Mouse (Mus musculus): ENCODE measurements around the gene Mapk1ip1.
A peak's percentile ranks its signal among the peaks of the same experiment; 100 is the strongest.

The Mapk1ip1 gene

DNA sequence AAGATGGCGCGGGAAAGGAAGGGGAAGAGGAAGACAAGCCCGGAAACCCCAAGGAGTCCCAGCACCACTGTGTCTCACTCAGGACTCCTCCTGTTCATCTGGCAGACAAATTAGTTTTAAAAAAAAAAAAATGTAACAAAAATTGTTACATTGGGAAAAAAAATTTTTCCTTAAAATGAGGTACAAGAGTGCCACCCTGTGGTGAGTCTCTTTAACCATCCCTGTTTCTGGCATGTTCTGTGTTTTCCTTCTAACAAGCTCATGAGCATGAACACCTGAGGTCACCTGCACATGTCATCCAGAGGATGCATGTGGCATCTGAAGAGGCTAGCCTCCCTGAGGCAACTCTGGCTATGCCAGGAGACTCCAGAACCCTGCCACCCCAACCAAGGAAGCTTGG is 11.0 kb downstream of the Mapk1ip1 start:
- no peak for DNase-seq (ENCODE audit: low spot score)

DNA sequence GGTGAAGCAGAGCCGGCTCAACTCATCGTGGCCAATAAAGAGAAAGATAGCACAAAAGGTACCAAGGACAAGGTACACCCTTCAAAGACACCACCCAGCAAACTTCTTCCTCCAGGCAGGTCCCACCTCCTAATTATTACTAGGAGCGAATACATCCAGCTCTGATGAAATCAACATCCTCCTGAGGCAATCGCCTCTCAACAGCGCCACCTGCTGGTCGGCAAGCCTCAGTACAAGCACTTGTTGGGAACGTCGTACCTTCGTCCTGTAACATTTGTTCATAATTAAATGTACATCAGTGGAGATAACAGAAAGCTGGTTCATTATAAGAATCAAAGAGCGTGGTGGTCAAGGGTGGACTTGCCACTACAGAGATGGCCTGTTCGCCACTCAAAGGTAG is 18.3 kb downstream of the Mapk1ip1 start:
- peak; percentile 65 for DNase-seq (ENCODE audit: low spot score)

DNA sequence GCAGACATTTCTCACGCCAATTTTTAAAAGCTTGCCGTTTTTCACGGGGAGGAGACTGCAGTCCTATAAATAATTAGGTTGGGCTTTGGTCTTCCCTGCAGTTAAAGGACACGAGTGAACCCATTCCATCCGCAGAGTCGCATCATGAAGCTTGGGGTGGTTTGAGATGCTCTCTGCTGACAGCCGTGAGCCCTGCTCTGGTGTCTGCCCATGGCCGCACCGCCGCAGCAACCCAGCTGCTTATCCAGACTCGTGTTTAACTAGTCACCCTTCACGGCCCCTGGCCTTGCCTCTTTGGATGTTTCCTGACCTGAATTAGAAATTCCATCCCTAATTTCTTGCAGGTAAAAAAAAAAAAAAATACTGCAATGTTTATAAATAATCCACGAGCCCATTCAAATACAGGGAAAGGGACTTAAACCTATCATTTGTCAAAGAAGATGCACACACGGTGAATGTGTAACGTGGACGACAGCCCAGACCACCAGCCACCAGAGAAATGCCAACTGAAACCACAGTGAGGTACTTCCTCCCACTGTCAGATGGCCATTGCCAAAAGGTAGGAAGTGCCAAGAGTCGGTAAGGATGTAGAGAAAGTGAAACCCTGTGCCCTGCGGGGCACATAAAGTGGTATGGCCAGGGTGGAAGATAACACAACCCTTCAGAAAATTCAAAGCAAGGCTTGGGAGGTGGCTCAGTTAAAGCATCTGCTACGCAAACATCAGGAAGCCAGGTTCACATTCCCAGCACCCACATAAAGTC is 20.9 kb downstream of the Mapk1ip1 start:
- no peak for DNase-seq (ENCODE audit: low spot score)

DNA sequence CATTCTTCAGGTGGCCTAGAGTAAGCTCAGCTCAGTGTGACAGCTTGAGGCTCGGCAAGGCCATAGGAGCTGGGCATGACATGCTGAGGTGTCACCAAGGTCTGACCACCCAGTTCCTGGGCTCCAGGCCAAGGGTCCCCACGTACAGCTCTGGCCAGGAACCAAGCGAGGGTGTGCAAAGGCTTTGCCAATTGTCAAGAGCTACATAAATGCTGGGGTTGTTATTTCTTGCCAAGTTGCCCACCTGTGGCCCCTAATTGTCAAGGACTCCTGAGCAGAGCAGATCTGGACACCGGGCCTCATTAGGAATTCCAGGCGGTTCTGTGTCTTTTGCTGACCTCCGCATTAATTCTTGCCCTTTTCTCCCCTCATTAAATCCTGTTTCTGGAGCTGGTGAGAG is 21.6 kb downstream of the Mapk1ip1 start:
- no peak for DNase-seq (ENCODE audit: low spot score)

DNA sequence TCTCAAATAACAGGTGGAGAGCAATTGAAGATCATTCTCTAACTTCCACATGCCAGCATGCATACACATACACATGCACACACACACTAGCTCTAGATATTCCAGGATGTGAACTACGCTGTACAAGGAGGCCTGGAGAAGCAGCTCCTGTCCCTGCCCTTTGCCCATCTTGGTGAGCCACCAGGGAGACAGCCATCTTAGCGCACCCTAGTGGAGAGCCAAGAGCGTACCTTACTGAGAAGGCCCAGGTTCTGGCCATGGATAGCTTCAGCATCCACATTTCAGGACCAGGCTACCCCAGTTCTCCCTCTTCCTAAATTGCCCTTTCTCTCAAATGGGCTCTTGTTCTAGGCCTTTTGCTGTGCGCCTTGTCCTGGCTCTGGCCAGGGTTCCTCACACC is 27.8 kb downstream of the Mapk1ip1 start:
- DNase-seq (ENCODE audit: low spot score), result no peak

DNA sequence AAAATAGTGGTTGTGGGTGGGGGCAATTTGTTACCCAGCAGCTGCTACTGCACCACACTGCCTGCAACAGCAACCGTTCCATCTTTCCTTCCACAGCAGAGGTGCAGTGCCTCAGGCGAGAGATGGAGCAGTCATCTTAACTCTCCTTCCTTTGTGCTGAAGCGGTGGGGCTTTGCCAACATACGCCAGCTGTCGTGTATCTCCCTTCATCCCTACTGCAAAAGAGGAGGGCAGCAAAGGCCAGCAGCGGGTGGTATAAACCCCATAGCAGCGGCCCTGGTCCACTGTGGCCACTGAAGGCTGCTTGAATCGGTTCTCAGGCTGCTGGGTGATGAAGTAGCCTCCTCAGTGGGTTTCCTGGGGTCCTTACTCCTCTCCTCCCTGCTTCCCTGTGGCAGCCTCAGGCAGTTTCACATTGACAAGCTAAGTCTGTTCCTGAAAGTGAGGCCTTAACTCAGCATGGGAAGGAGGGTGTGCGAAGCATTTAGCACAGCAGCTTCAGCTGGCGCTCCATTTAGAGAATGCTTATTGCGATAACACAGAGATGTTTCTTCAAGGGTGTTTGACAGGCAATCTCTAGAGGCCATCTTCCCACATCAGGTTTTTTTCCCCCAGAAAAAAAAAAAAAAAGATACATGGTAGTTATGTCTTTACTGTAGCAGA is 32.7 kb downstream of the Mapk1ip1 start:
- DNase-seq (ENCODE audit: low spot score), result peak; percentile 12

DNA sequence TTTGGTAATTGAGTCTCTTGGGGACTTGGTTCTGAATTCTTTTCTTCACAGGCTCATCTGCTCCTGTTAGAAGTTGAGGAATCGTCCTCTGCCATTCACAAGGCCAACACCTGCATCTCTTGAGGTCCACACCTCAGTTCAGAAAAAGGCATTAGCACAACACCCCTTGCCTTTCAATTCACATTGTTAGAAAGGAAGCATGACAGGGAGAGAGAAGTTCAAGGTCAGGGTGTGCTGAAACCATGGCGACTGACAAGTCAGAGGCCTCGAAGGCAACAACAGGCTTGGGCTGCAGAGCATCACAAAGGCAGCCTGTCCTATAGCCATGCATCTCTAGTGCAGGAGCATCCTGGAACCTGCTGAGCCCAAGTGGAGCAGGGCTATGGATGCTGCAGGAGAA is 38.9 kb downstream of the Mapk1ip1 start:
- no peak for DNase-seq (ENCODE audit: low spot score)

DNA sequence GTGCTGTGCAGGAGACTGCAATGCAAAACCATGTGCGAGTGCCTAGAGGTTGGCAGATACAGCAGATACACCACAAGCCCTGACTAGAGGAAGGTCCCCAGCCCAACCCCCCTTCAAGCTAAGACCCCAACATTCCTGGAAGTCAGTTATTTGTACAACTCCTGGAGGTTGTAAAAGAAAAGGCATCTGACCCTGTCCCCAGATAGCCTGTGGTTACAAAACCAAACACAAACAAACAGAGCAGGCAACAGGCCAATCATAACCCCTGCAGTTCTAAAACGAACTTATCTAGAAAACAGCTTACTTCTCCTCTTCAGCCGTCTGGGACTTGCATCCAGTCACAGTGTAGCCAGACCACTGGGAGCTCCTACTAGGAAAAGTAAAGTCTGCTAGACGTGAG is 42.7 kb downstream of the Mapk1ip1 start:
- DNase-seq (ENCODE audit: low spot score), result no peak

DNA sequence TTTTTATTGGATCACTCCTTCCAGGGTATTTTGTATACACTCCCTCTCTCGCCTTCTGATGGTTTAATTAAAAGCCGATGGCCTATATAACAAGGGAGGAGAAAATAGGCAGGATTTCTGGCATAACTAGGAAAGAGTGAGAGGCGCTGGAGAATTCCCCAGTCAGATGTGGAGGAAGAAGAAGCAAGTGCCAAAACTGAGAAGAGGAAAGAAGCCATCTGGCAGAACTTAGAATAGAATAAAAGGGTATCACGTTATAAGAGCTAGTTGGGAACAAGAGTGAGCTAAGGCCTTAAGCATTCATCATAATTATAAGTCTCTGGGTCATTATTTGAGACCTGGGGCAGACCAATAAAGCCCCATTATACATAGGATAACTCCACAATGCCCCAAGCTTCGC is 58.0 kb downstream of the Mapk1ip1 start:
- no peak for DNase-seq (ENCODE audit: low spot score)

Measured in urinary bladder, postnatal 14 days (tissue).